Mouse (Mus musculus): ENCODE data around the gene Btg1. TPM values are rescaled to one million over a fixed set of nuclear protein-coding genes. Genes with fewer than 3 reads are reported as not detected.

Gene Btg1
- 100 to 1,000 TPM in 12 of 26 experiments, 10 to 100 TPM in 14; 23.1 to 263 (median 98.5) TPM for total RNA-seq (2018; cell fraction: chromatin; rRNA removed)
- total RNA-seq (2018; cell fraction: cytosol; rRNA removed) = 100 to 1,000 TPM in 14 of 26 experiments, 10 to 100 TPM in 12; 41.8 to 362 (median 109) TPM
- total RNA-seq (2018; cell fraction: nucleus; rRNA removed) = 100 to 1,000 TPM in 22 of 26 experiments, 10 to 100 TPM in 4; 39.9 to 373 (median 197) TPM
- 21.4 to 53.7 TPM (median 23.1 TPM) in 3 replicates for polyA plus RNA-seq (2018)

GRCm38 (mm10) chr10:96616709-96617116 is at the start of gene Btg1:
TSS of gene Btg1 (plus strand) at chr10:96617006.
- Histone ChIP-seq H3K4me3 (ENCODE audit: inconsistent target) (peak within 1 kb of the TSS; percentile 90), H3K79me2 (ENCODE audit: inconsistent target) (peaks cover 46% of the 10 kb centered on the region), H3K36me3 (ENCODE audit: inconsistent target) (no peaks in the 10 kb centered on the region), H3K27ac (peak within 1 kb of the TSS; percentile 82)
- 1% methylated on average over 32 of the region's 37 CpGs for WGBS (ENCODE audit: missing documents)

- H3K79me2 ChIP-seq (ENCODE audit: inconsistent target) = no peaks in the 10 kb centered on the region
- 95% methylated on average over 8 of the region's 8 CpGs for WGBS (ENCODE audit: missing documents)
Observed at GRCm38 (mm10) chr10:96569469-96569868, 47.3 kb upstream of the Btg1 start.

DNA sequence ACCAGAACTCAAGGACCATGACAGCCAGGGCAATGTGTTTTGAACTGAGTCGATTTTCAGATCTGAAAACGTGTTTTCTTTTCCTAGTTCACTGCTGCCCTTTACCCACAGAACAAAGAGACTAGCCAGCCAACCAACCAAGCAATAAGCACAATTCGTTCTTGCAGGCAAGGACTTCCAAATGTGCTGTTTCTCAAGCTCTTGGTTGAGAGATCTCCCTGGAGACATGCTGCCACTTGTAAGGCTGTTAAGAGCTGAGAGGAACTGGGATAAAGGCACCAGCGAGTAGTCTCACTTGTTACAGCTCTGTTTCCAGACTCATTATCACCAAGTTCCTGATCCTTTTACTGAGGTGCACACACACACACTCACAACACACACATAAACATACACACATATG is 45.6 kb upstream of the Btg1 start:
- H3K79me2 ChIP-seq (ENCODE audit: inconsistent target) = no peaks in the 10 kb centered on the region
- no peak overlapping the region for H3K27ac ChIP-seq
- H3K36me3 ChIP-seq (ENCODE audit: inconsistent target) = no peaks in the 10 kb centered on the region
- no peak overlapping the region for H3K4me3 ChIP-seq (ENCODE audit: inconsistent target)
- WGBS (ENCODE audit: missing documents) = 95% methylated on average over 4 of the region's 4 CpGs

More at GRCm38 (mm10) chr10:96569469-96569868, 47.3 kb upstream of the Btg1 start:
- Histone ChIP-seq H3K27ac (no peak overlapping the region), H3K36me3 (ENCODE audit: inconsistent target) (no peaks in the 10 kb centered on the region), H3K4me3 (ENCODE audit: inconsistent target) (no peak overlapping the region)

DNA sequence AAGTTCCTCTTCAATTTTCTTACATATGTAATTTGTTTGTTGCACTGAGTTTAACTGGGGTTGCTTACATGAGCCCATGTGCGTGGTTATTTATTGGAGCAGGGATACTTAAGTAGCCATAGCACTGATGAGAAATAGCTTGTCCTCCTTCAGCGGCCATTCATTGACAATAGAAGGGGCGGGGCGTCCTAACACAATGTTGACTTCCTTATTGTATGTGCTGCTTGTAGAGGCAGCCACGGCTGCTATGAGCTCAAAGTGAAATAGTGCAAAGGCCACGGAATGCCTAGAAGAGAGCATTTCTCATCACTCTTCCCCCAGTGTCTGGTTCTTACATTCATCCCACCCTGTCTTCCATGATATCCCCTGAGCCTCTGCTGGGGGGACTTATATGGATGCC is 42.0 kb upstream of the Btg1 start:
- H3K27ac ChIP-seq = no peak overlapping the region
- no peaks in the 10 kb centered on the region for H3K36me3 ChIP-seq (ENCODE audit: inconsistent target)
- H3K4me3 ChIP-seq (ENCODE audit: inconsistent target) = no peak overlapping the region
- WGBS (ENCODE audit: missing documents) = 83% methylated on average over 5 of the region's 6 CpGs
- H3K79me2 ChIP-seq (ENCODE audit: inconsistent target) = no peaks in the 10 kb centered on the region

DNA sequence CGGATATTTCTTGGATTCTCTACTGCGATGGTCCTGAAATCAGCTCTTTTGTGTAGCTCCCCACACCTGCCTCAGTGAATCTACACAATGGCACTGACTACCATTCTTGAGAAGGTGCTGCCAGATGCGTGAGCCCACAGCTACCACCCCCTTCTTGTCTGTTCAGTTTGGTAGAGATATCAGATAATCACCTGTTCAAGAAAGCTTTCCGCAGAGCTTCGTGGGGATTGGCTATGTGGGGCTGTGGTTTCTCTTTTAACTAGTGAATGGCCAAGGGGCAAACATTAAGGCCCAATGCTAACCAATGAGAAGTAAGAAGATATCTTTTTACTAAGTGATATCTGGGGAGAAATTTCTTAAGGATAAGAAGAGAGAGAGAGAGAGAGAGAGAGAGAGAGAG is 41.5 kb upstream of the Btg1 start:
- no peak overlapping the region for H3K27ac ChIP-seq
- 89% methylated on average over 5 of the region's 5 CpGs for WGBS (ENCODE audit: missing documents)
- no peaks in the 10 kb centered on the region for H3K79me2 ChIP-seq (ENCODE audit: inconsistent target)
- H3K4me3 ChIP-seq (ENCODE audit: inconsistent target) = no peak overlapping the region
- H3K36me3 ChIP-seq (ENCODE audit: inconsistent target) = no peaks in the 10 kb centered on the region

DNA sequence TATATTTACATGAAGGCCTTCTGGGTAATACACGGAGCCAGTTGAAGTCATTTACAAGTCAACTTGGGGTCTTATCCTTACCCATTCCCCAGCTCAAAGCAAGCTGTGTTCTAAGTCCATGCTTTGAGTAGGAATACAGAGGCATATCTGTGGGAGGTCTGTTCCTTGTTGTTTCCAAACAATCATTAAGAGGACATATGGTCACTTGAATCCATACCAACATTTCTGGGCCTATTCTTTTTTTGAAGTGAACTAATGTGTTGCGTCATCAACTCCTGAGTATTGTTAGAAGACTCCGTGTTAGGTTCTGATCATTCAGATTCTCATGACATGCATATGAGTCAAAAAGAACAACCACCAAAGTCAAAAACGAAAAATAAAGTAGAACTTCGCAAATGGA is 37.9 kb upstream of the Btg1 start:
- H3K79me2 ChIP-seq (ENCODE audit: inconsistent target) = no peaks in the 10 kb centered on the region
- H3K27ac ChIP-seq = no peak overlapping the region
- no peaks in the 10 kb centered on the region for H3K36me3 ChIP-seq (ENCODE audit: inconsistent target)
- no peak overlapping the region for H3K4me3 ChIP-seq (ENCODE audit: inconsistent target)
- WGBS (ENCODE audit: missing documents) = 85% methylated on average over 5 of the region's 5 CpGs

DNA sequence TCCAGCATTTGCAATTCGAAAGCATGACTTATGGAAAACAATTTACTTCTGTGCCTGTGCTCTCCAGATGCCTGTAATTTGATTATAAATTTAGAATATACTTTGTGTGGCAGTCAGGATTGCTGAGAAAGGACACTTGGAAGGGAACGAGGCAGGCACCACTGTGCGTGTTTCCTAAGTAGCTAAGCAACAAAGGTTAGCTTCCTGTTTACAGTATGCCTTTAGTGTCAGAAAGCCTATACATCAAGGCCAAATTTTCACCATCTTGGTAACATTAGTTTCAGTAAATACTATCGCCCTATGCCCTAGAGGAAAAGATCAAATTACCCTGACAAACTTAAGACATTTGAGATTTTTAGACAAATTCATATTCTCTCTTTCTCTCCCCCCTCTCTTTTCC is 37.4 kb upstream of the Btg1 start:
- 95% methylated on average over 4 of the region's 4 CpGs for WGBS (ENCODE audit: missing documents)
- Histone ChIP-seq H3K79me2 (ENCODE audit: inconsistent target) (no peaks in the 10 kb centered on the region), H3K4me3 (ENCODE audit: inconsistent target) (no peak overlapping the region), H3K27ac (no peak overlapping the region), H3K36me3 (ENCODE audit: inconsistent target) (no peaks in the 10 kb centered on the region)

GRCm38 (mm10) chr10:96580246-96580645 is 36.6 kb upstream of the Btg1 start:
- WGBS (ENCODE audit: missing documents) = 96% methylated on average over 7 of the region's 7 CpGs
- no peaks in the 10 kb centered on the region for H3K79me2 ChIP-seq (ENCODE audit: inconsistent target)
- H3K4me3 ChIP-seq (ENCODE audit: inconsistent target) = no peak overlapping the region
- no peaks in the 10 kb centered on the region for H3K36me3 ChIP-seq (ENCODE audit: inconsistent target)
- no peak overlapping the region for H3K27ac ChIP-seq

DNA sequence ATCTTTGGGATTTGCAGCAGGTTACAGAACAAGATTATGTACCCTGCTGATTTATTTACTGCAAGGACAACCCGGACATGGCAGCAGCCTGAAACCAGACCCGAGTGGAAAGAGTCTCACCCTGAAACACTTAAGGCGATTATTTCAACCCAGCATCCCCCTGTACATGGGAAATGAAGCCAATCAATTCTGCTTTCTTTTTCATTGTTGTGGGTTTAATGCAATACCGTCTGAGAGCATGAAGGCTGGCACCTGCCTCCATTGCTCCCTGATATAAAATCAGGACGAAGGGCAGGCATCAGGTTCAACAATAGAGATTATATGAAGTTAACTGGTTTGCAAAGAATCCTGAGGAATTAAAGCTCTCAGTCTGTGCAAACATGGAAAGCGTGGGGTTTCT is 35.6 kb upstream of the Btg1 start:
- Histone ChIP-seq H3K36me3 (ENCODE audit: inconsistent target) (no peaks in the 10 kb centered on the region), H3K27ac (no peak overlapping the region), H3K4me3 (ENCODE audit: inconsistent target) (no peak overlapping the region), H3K79me2 (ENCODE audit: inconsistent target) (no peaks in the 10 kb centered on the region)
- WGBS (ENCODE audit: missing documents) = 84% methylated on average over 6 of the region's 6 CpGs

DNA sequence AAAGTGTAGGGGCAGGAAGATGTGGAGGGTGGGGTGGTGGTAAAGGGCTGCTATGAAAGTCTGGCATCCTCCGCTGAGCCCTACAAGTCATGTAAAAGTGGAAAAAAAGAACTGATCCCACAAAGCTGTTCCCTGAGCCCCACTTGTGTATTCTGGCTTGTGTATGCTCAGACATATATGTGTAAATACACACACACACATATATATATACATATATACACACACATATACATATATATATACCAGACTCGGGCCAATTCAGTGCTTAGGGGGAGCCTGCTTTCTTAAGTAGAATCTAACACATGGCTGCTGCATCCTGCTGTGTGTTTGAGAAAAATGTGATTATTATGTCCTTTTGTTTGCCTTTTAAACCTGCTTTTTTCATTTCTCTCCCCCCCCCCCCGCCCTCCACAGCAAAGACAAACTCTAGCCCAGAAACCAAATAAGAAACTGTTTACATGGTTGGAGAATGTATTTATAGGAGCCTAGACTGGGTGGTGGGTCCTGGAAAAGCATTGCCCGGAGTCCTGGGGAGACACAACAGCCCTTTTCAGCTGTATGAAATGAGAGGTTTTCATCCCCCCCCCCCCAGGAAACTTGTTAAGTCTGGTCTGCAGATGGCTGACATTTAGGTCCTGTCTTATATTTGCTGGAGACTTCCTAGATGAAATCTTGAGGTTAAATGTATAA is 30.5 kb upstream of the Btg1 start:
- Histone ChIP-seq H3K36me3 (ENCODE audit: inconsistent target) (no peaks in the 10 kb centered on the region), H3K4me3 (ENCODE audit: inconsistent target) (no peak overlapping the region), H3K79me2 (ENCODE audit: inconsistent target) (no peaks in the 10 kb centered on the region), H3K27ac (no peak overlapping the region)
- 74% methylated on average over 3 of the region's 4 CpGs for whole genome bisulfite sequencing (ENCODE audit: missing documents)

DNA sequence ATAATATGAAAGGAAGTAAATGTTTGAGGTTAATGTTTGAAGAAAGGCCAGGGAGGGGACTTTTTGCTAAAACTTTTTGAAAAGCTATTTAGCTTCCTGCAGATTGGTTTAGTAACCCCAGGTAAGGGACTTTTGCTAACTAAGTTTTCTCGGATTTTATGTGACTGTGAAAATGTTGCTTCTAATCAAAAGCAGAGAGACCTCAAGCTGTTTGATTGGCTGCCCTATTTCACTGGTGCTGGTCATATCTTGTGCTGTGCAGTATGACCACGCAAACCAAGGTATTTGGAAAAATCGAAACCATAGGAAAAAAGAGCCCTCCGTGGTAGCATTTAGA is 30.0 kb upstream of the Btg1 start:
- H3K79me2 ChIP-seq (ENCODE audit: inconsistent target) = no peaks in the 10 kb centered on the region
- 64% methylated on average over 4 of the region's 4 CpGs for WGBS (ENCODE audit: missing documents)
- no peak overlapping the region for H3K4me3 ChIP-seq (ENCODE audit: inconsistent target)
- H3K27ac ChIP-seq = no peak overlapping the region
- no peaks in the 10 kb centered on the region for H3K36me3 ChIP-seq (ENCODE audit: inconsistent target)

- Histone ChIP-seq H3K4me3 (ENCODE audit: inconsistent target) (no peak overlapping the region), H3K79me2 (ENCODE audit: inconsistent target) (no peaks in the 10 kb centered on the region), H3K36me3 (ENCODE audit: inconsistent target) (no peaks in the 10 kb centered on the region), H3K27ac (no peak overlapping the region)
- 77% methylated on average over 6 of the region's 6 CpGs for WGBS (ENCODE audit: missing documents)
Observed at GRCm38 (mm10) chr10:96588233-96588632, 28.6 kb upstream of the Btg1 start.

- Histone ChIP-seq H3K36me3 (ENCODE audit: inconsistent target) (no peaks in the 10 kb centered on the region), H3K4me3 (ENCODE audit: inconsistent target) (no peak overlapping the region), H3K79me2 (ENCODE audit: inconsistent target) (no peaks in the 10 kb centered on the region), H3K27ac (no peak overlapping the region)
- WGBS (ENCODE audit: missing documents) = 97% methylated on average over 5 of the region's 5 CpGs
Observed at GRCm38 (mm10) chr10:96589781-96590180, 27.0 kb upstream of the Btg1 start.

DNA sequence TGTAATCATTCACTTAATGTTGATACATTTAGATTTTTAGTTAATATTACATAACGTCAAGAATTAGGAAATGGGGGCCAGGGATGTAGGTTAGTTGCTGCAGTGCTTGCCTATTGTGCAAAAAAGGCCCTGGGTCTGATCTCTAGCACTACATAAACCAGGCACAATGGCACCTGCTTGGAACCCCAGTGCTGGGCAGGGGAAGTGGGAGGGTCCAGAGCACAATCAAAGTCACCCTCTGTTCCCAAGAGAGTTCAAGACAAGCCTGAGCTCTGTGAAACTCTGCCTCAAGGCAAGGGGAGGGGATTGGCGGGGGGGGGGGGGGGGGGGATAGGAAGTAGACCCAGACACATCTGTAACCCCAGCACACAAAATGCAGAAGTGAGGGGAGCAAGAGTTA is 24.7 kb upstream of the Btg1 start:
- Histone ChIP-seq H3K4me3 (ENCODE audit: inconsistent target) (no peak overlapping the region), H3K27ac (no peak overlapping the region)
- 83% methylated on average over 1 of the region's 2 CpGs for WGBS (ENCODE audit: missing documents)

GRCm38 (mm10) chr10:96595435-96596132 is 21.2 kb upstream of the Btg1 start:
- Histone ChIP-seq H3K27ac (no peak overlapping the region), H3K4me3 (ENCODE audit: inconsistent target) (no peak overlapping the region)
- WGBS (ENCODE audit: missing documents) = 54% methylated on average over 6 of the region's 10 CpGs

More for the DNA sequence above, 24.7 kb upstream of the Btg1 start:
- Histone ChIP-seq H3K36me3 (ENCODE audit: inconsistent target) (no peaks in the 10 kb centered on the region), H3K79me2 (ENCODE audit: inconsistent target) (no peaks in the 10 kb centered on the region)

More at GRCm38 (mm10) chr10:96595435-96596132, 21.2 kb upstream of the Btg1 start:
- no peaks in the 10 kb centered on the region for H3K79me2 ChIP-seq (ENCODE audit: inconsistent target)
- no peaks in the 10 kb centered on the region for H3K36me3 ChIP-seq (ENCODE audit: inconsistent target)

Data from macrophage (primary cell).